30 mouse cellular contexts compared by ENCODE assay signal in the genomic region with DNA sequence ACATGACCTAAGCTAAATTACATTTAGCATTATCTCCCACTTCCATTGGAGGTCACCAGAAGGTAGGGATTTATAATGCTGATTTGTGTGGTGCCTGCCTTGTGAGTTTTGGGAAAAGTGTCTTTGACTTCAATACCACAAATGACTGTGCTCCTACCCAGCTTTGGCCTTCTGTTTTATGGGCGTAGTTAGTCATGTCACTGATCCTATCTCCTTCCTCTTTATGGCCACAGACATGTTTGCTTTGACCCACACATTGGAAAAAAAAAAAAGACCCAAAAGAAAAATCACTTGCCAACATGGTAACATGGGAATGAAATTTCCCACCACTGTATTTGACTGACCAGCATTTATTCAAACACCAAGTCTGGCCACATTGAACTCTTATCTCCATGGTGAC.
"Had no signal": no experiment of that assay in that cellular context is flagged by ENCODE, and none has a peak within 500 bp of the region (broad histone marks: within the 10 kb centered on the region; RNA-seq: fewer than 3 reads in every experiment).

No protein-coding gene starts in this region.

- H3K4me2 ChIP-seq: limb, embryonic 12.5 days; limb, embryonic 13.5 days; limb, embryonic 15.5 days; liver, embryonic 11.5 days; liver, embryonic 12.5 days; liver, embryonic 13.5 days; liver, embryonic 15.5 days; lung, embryonic 14.5 days; lung, embryonic 15.5 days; midbrain, embryonic 11.5 days; midbrain, embryonic 12.5 days; midbrain, embryonic 13.5 days; midbrain, embryonic 15.5 days; neural tube, embryonic 12.5 days had no signal

- H3K27me3 ChIP-seq: limb, embryonic 12.5 days; limb, embryonic 13.5 days; limb, embryonic 15.5 days; liver, embryonic 12.5 days; liver, embryonic 13.5 days; liver, embryonic 15.5 days; lung, embryonic 15.5 days; midbrain, embryonic 12.5 days; midbrain, embryonic 13.5 days; midbrain, embryonic 15.5 days; neural tube, embryonic 12.5 days had no signal

- H3K9me3 ChIP-seq: limb, embryonic 10.5 days; limb, embryonic 12.5 days; limb, embryonic 13.5 days; limb, embryonic 15.5 days; liver, embryonic 12.5 days; liver, embryonic 13.5 days; liver, embryonic 15.5 days; lung, embryonic 15.5 days; megakaryocyte, embryonic 14.5 days; midbrain, embryonic 10.5 days; midbrain, embryonic 12.5 days; midbrain, embryonic 13.5 days; midbrain, embryonic 15.5 days; neural tube, embryonic 12.5 days had no signal

- DNase-seq: liver; liver, embryonic 13.5 days; lung, adult 18-20 months; lung, adult 2 months; lung, embryonic 14.5 days; lung, postnatal 10 days; lung, postnatal 14 days; lung, postnatal 36 days; lung, postnatal 4 days; midbrain, embryonic 14.5 days had no signal

- H3K9ac ChIP-seq: limb, embryonic 12.5 days; limb, embryonic 13.5 days; limb, embryonic 15.5 days; liver, embryonic 12.5 days; liver, embryonic 13.5 days; liver, embryonic 14.5 days; liver, embryonic 15.5 days; lung, embryonic 14.5 days; lung, embryonic 15.5 days; midbrain, embryonic 12.5 days; midbrain, embryonic 13.5 days; midbrain, embryonic 15.5 days; neural tube, embryonic 12.5 days had no signal

- H3K36me3 ChIP-seq: limb, embryonic 10.5 days; limb, embryonic 12.5 days; limb, embryonic 13.5 days; limb, embryonic 15.5 days; liver, embryonic 12.5 days; liver, embryonic 13.5 days; liver, embryonic 15.5 days; lung, embryonic 15.5 days; midbrain, embryonic 10.5 days; midbrain, embryonic 12.5 days; midbrain, embryonic 13.5 days; midbrain, embryonic 15.5 days; neural tube, embryonic 12.5 days had no signal

- H3K4me1 ChIP-seq: limb, embryonic 15.5 days; liver, embryonic 12.5 days; liver, embryonic 13.5 days; liver, embryonic 15.5 days; lung, embryonic 15.5 days; midbrain, embryonic 10.5 days; midbrain, embryonic 12.5 days; midbrain, embryonic 13.5 days; midbrain, embryonic 15.5 days; neural tube, embryonic 12.5 days had no signal

- ATAC-seq: liver, embryonic 12.5 days; lung, postnatal 0 days; midbrain, embryonic 13.5 days; midbrain, embryonic 15.5 days; midbrain, embryonic 16.5 days had no signal

- H3K27ac ChIP-seq: limb, embryonic 10.5 days; limb, embryonic 12.5 days; limb, embryonic 13.5 days; limb, embryonic 15.5 days; liver, embryonic 12.5 days; liver, embryonic 13.5 days; liver, embryonic 14.5 days; liver, embryonic 15.5 days; lung, embryonic 15.5 days; macrophage; midbrain, embryonic 10.5 days; midbrain, embryonic 12.5 days; midbrain, embryonic 13.5 days; midbrain, embryonic 15.5 days; neural tube, embryonic 12.5 days had no signal

- H3K4me3 ChIP-seq: limb, embryonic 10.5 days; limb, embryonic 12.5 days; limb, embryonic 13.5 days; limb, embryonic 15.5 days; liver, embryonic 12.5 days; liver, embryonic 13.5 days; liver, embryonic 15.5 days; lung, embryonic 15.5 days; megakaryocyte, embryonic 14.5 days; midbrain, embryonic 10.5 days; midbrain, embryonic 12.5 days; midbrain, embryonic 13.5 days; midbrain, embryonic 15.5 days; myocyte; neural tube, embryonic 12.5 days had no signal
